Mouse (Mus musculus) 3134 (cell line): ENCODE data around the gene Coq7.

Experiments
- DNase-seq: peaks from one replicate; pipeline ENCODE4 v3.0.0-alpha.2; 2011; ENCODE audit warnings: low spot score; ENCODE audit not compliant: insufficient read length; ENCODE audit errors: extremely low read depth

Gene Coq7

DNA sequence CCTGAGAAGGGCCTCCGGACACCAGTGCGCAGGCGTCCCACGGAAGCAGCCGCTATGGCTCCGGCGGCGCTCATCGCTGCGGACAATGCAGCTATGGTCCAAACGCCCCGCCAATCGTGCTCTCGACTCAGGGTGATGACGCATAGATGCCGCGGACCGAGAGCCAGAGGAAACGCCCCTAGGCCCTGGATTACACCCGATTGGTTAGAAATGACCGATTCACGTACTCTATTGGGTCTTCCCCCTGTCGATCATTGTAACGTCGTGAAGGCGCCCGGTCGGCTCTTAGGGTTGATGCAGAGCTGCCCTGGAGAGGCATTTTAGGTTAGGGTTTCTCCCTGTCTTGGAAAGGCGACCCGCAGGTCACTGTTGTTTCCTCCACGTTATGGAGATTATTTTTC, at the start of gene Coq7:
Gene Coq7 (minus strand): TSS at position 179 of the 401 bp plus-strand sequence.
- peak; percentile 95 for DNase-seq

DNA sequence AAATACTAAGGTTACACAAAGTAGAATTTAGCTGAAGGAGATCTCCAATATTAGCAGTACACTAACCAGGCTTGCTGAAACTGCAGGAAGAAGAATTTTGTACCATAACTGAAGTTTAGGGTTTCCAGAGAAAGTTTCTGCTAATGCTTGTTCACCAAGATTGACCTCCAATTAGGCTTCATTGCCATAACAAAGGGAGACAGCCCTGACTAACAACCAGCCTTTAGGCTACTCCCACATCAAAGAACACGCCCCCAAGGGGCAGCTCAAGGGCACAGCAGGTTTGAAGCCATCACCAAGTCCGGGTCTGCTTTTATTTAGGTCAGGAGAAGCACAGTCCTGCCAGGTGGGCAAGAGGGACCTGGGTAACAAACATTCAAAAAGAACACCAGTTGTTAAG, 46.8 kb upstream of the Coq7 start:
- DNase-seq, result no peak

DNA sequence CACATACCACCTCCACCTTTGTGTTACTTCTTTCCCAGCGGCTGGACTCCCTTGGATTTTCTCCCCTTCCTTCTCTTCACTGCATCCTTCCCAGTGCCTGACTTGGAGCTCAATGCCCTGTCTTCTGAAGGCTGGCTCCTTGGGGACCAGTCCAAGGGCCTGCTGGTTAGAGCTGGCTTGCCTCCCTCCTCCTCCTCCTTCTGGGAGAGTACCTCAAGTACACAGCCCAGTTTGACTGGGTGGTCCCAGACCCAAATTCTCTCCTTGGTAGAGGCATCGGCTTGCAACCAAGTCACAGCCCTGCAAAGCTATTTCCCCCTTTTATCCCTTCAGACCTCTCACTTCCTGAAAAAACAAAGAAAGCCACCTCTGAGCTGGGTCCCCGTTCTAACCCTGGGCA, 45.1 kb upstream of the Coq7 start:
- DNase-seq, result no peak

DNA sequence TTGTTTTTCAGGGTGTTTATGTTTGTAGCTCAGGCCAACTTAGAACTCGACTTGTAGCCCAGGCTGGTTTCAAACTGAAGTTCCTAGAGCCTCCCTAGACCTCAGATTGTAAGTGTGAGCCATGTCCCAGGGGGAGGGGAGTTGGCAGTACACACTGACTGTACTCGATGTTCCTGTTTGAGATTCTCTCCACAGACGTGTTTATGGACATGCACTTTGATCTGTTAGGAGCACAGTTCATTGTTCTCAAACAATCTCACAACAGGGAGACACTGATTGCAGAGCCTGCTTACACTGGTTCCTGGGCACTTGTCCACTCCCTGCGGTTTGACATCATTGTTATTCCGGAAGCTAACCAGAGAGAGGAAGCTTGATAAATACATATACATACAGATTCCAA, 38.9 kb upstream of the Coq7 start:
- no peak for DNase-seq

DNA sequence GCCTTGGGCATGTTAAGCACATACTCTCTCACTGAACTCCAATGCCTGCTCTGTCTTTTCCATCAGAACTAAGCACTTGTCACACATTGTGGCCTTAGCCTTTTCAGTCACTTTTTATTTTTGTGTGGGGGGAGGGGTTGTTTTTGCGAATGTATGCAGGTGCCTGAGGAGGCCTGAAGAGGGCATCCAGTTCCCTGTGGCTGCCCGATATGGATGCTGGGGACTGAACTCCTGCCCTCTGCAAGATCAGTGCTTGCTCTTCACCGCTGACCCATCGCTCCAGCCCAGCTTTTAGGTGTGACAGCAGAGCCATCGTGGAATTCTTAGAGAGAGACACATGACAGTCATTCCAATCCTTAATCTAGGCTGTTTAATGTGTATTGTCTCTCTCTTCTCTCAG, 38.2 kb upstream of the Coq7 start:
- DNase-seq, result no peak

DNA sequence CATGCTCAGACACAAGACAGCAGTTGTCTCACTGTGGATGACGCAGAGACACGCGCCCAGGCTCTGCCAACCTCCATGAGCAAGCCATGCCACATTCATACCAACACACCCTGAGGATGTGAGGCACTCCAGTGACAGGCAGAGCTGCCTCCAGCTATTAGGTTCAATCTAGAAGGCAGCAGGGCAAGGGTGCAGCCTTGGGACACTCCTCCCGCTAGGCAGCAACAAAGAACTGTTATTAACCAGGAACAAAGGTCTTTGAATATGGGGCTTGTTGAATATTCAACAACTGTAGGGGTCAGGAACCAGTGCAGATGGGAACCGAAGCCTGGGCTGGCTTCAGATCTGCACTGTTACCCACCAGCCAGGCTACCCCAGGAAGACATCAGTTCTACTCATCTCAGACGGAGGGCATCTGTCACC, 36.0 kb upstream of the Coq7 start:
- DNase-seq, result no peak

DNA sequence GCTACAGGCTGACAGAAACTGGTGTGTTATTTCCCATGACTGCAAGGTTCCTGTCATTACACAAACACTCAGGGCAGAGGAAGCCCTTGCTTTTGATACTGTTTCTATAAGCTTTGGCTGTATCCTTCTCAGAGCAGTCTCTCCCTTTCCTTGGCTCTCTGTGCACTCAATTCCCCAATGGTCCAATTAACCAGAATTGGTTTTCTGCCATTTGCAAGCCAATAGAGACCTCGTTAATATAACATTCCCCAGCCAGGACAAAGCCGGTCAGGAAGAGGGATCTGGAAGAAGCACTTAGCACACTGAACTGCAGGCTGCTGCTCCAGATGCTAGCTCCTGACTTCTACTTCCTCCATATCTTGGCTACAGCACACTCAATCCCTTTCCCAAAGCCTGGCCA, 21.1 kb upstream of the Coq7 start:
- DNase-seq, result no peak

DNA sequence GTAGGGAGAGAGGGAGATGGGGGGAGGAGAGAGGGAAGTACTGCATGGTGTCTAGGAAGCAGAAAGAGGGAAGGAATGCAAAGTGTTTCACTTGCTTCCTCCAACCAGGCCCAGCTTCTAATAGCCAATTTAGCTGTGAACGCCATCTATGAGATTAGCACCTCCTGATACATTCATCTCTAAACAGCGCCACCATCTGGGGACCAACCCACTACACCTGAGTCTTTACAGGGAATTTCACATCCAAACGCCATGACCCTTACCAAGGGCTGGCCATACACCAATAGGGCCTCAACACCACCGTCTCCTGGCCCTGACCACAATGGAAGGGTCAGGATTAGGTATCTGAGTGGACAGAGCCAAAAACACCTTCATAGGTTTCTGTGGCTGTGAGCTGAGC, 20.7 kb upstream of the Coq7 start:
- DNase-seq, result no peak

DNA sequence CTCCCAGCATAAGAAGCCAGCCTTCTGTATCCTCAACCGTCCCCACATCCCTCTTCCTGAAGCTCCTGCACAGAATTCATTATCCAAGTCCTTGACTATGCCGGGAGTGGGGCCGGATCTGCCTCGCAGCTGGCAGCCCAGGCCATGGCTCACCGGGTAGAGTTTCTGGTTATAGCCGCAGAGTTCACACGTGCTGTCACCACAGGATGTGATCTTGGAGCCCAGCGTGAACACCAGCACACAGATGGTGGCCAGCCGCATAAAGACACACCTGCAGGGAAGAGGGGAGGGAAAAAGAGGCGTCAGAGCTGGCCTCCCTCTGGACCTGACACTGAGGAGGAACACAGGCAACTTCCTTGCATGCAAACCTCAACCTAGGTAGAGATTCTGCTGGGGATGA, 14.3 kb upstream of the Coq7 start:
- DNase-seq, result no peak

DNA sequence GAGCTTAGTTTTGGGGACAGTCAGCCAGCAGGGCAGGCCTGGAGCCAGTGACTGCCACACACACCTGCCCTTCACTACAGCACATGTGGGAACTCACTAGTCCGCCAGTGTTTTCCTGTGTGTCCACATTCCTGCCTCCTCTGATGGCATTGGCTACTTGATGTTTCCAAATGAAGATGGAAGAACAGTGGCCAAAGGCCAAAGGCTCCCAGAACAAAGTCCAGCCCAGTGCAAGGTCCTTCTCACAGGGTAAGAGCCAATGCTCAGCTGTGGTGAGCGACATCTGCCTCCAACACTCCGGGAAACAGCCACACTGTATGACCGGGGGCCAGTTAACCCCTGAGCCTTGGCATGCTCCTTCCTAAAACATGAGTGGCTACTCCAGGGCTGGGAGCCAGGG, 11.0 kb upstream of the Coq7 start:
- no peak for DNase-seq

DNA sequence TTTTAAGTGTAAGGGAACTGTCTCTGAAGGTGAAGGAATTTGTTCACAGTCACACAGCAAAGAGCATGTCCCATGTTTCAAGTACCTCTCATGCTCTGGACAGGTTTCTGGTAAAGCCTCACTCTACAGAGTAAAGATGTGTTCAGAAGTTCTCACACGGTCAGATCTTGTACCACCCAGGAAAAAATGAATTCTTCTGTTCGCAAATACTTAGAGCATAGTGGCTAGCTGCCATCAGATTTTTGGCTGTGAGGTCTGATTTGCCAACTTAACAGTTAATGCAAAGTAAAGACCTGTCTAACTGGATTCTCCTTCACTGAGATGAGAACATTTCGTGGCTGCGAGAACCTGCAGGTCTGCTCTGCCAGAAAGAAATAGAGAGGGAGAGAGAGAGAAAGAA, 1.9 kb upstream of the Coq7 start:
- no peak for DNase-seq

DNA sequence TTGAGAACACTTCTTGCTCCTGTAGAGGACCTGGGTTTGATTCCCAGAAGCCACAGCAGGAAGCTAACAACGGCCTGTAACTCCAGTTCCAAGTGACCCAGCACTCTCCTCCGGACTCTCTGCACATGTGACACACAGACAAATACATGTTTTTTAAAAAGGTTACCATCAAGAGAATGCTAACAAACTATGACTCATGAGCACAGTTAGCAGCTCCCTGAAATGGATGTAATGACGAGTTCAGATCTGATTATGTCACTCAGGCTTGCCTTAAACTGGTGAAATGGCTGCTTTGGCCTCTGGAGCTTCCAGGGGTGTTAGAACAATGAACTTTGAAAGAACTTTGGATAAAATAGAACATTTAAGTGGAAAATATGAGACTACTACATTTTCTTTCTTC, 1.2 kb upstream of the Coq7 start:
- DNase-seq, result no peak

DNA sequence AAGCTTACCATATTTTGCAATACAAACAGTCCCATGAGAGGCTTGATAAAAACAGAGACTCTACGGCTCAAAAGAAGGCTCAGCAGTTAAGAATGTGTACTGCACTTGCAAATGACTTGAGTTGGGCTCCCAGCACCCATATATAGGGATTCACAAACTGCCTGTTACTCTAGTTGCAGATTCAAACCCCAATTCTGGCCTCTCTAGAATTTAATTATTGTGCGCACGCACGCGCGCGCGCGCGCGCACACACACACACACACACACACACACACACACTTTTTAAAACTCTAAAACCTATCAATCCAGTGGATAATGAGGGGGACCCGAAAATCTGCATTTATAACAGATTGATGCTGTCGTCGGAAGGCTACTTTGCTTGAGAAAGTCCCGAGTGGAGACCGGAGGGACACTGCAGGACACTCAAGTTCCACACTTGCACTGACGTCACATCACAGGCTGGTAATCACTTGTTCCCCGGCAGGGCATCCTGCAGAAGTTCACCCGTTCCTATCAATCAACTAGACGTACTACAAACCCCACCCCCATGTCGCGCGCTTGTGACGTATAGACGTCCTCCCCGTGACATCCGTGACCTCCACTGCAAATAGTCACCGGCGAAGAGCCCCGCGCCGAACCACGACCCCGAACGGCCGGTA, 508 bp downstream of the Coq7 start:
- DNase-seq, result no peak

DNA sequence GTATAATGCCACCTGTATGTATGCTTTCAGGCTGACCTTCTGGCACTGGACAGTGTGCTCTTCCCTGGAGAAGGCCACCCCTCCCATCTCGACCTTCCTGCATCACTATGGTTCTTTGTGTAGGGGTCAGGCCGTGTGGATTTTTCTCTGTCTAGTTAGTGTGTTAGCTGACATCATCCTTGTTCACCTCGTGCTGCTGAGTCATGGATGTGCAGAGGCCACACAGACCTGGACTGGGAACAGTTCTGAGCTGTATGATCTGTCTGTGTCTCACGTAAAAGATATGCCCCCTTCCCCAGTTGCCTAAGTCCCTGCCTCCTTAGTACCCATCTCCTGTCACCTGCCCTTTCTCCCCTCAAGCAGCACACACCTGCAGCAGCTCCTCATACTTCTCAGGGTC, 6.2 kb downstream of the Coq7 start:
- DNase-seq, result no peak

DNA sequence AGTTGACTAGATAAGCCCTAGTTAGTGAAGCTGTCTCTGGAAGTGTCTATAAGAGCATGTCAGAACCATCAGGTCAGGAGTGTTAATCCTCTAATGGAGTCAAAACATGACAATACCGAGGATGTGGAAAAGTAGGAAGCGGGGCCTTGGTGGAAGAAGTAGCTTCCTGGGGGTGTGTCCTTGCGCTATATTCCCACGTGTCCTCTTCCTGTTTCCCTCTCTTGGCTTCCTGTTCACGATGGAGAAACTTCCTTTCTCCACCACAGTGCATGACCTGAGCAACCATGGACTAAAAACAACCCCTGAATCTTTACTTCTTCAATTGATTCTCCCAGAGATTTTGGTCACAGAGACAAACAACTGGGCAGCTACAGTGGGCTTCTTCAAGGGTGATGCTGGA, 11.1 kb downstream of the Coq7 start:
- DNase-seq, result no peak

DNA sequence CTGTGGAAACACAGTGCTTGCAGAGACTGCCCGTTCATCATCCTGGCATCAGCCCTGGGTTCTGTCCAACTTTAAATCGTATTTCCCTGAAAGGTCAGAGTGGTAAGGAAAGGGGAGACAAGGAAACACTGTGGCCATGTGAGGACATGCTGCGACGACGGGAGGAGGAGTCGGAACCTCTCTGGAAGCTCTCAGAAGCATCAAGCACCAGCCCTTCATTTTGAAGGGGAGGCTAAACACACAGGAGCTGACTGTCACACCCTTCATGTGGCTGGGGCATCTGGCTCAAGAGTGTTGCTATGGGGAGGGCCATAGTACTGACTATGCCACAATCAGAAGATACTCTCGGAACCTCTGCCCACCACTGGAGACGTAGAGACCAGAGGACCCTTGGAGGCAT, 13.5 kb downstream of the Coq7 start:
- DNase-seq, result no peak

DNA sequence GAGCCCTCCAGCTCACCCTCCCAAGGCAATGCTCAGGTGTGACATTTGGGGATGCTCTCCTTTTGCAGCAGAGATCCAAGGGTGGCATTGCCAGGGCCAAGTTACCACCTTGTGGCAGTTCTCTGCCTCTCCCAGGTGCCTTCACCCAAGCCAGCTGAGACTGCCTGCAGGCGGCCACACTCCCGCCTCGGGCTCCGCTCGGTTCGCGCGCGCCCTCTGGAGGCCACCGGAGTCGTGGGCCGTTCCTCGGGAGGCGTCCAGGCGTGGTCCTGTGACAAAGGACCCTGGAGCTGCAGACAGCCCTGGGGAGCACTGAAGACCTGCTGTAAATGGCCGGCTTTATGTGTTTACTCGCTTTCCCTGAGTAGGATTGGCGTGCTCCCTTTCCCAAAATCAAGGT, 14.5 kb downstream of the Coq7 start:
- peak; percentile 77 for DNase-seq

DNA sequence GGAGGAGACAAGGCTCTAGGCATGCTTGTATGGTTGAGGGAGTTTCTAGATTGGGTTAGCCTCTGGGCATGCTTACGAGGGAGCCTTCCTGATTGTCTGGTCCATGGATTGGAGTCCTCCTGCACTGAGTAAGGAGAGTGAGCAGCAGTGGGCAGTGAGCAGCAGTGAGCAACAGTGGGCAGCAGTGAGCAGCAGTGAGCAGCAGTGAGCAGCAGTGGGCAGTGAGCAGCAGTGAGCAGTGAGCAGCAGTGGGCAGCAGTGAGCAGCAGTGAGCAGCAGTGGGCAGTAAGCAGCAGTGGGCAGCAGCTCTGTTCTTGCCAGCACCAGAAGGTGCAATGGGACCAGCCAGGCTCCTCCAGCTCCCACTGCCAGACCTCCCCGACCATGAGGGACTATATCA, 15.3 kb downstream of the Coq7 start:
- DNase-seq, result peak; percentile 74

DNA sequence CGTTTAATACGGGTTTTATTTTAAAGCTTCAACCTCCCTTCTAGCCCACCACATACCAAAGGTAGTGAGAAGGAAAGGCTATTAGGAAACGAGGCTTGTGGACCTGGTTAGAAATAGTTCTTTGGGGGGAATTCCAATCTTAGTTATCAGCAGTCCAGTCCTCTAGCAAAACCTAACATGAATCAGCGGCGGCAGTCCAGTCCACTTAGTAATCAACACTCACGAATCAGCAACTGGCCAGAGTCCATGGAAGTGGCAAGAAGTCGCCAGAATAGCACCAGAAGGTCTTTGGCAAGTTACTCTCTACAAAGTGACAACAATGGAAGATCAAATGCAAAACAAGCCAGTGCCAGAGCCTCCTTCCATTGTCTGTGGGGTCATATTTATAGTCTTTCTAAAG, 24.6 kb downstream of the Coq7 start:
- DNase-seq, result no peak

DNA sequence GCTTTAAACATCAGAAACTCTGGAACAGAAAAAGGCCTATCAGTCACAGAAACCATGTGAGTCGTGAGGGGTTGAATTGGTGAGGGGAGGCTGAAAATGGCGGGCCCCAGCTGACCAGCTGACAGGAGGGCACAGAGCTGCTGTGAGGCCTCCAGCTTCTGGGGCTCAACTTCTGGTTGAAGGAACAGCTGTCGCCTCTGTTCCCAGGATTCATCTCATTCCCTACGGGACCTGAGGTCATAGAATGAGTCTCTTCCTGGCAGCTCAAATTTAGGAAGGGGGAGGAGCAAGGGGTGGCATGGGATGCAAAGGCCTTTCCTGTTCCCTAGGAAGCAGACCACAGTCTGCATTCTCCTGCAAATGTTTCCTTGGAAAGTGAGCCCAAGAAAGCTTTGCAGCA, 29.3 kb downstream of the Coq7 start:
- no peak for DNase-seq

DNA sequence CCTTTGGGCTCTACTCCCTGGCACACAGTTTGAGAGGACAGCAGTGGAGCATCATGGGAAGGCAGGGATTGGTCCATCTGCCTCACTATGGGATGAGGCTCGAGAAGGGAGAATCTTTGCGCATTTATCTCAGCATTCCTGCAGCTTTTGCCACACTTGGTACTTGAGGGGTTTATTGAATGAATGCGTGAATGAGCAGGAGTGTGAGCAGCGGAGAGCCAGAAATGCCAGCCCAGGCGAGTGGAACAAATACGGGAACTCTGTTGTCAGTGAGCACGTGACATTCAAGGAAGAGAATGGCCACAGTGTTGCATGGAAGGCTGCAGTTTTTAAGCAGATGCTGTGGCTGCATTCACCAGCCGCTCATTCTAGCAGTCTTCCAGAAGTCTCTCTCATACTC, 30.8 kb downstream of the Coq7 start:
- no peak for DNase-seq

DNA sequence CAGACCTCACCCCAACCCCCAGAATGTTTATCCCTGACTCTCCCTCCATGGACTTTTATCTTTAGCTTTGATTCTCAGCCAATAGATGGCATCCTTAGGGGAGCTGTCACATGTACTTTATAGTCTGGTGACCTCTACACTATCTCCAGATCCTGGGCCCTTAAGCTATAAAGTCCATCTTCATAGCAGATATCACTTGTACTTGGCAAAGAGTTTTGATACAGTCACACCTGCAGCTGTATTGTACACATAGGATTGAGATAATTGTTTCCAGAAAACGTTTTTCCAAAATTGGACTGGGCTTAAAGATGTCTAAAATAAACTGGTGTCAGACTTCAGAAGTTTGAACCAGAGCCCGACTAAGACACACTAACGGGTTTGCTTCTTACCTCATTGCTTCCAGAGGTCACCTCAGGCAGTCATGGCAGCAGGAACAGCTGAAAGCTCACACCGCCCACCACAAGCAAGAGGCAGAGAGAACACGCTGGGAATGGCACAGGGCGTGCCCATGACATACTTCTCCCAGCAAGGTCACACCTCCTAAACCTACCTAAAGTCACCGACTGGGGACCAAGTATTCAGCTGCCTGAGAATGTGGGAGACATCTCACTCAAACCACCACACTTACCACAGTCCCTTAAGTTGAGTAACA, 33.2 kb downstream of the Coq7 start:
- DNase-seq, result no peak
